Mouse (Mus musculus) CD8-positive naive resting alpha-beta T cell, adult 2 months (primary cell): Measurements from ENCODE around the gene Rasl12.
A peak's percentile ranks its signal among the peaks of the same experiment; 100 is the strongest.

ENCODE experiments used
- DNase-seq, 2 experiments: peaks; one replicate each; pipeline ENCODE4 v3.0.0; 2022; ENCODE audit warnings: low read depth in 2 of 2, low spot score in 2 of 2

The Rasl12 gene

GRCm38 (mm10) chr9:65398279-65398678 lies at the start of gene Rasl12:
TSS of gene Rasl12 (plus strand) at chr9:65398506.
- peak; percentile 5 to 10 for DNase-seq

- DNase-seq = no peak
Observed at GRCm38 (mm10) chr9:65353251-65353650, 45.1 kb upstream of the Rasl12 start.

- DNase-seq = no peak
Observed at GRCm38 (mm10) chr9:65356561-65356960, 41.7 kb upstream of the Rasl12 start.

GRCm38 (mm10) chr9:65356971-65357370 lies 41.3 kb upstream of the Rasl12 start:
- DNase-seq = no peak

- no peak for DNase-seq
Observed at GRCm38 (mm10) chr9:65358956-65359480, 39.3 kb upstream of the Rasl12 start.

- DNase-seq = no peak
Observed at GRCm38 (mm10) chr9:65360641-65361448, 37.5 kb upstream of the Rasl12 start, which contains the start of gene Ubap1l. TSS of gene Ubap1l (plus strand) at chr9:65361041.

- DNase-seq = no peak
Observed at GRCm38 (mm10) chr9:65363684-65364083, 34.6 kb upstream of the Rasl12 start.

GRCm38 (mm10) chr9:65365721-65366120 lies 32.6 kb upstream of the Rasl12 start:
- DNase-seq = no peak

GRCm38 (mm10) chr9:65371756-65372155 lies 26.6 kb upstream of the Rasl12 start:
- no peak for DNase-seq

- DNase-seq = no peak
Observed at GRCm38 (mm10) chr9:65372449-65372848, 25.9 kb upstream of the Rasl12 start.

GRCm38 (mm10) chr9:65374468-65375162 lies 23.7 kb upstream of the Rasl12 start:
- DNase-seq = no peak

- DNase-seq = no peak
Observed at GRCm38 (mm10) chr9:65375163-65375934, 23.0 kb upstream of the Rasl12 start.

GRCm38 (mm10) chr9:65381017-65381590 lies 17.2 kb upstream of the Rasl12 start:
- no peak for DNase-seq

- DNase-seq = no peak
Observed at GRCm38 (mm10) chr9:65382031-65382750, 16.1 kb upstream of the Rasl12 start.

GRCm38 (mm10) chr9:65382751-65383097 lies 15.6 kb upstream of the Rasl12 start:
- DNase-seq = no peak

GRCm38 (mm10) chr9:65384276-65384675 lies 14.0 kb upstream of the Rasl12 start:
- no peak for DNase-seq

- no peak for DNase-seq
Observed at GRCm38 (mm10) chr9:65386373-65387140, 11.7 kb upstream of the Rasl12 start.

GRCm38 (mm10) chr9:65390752-65391612 lies 7.3 kb upstream of the Rasl12 start:
- DNase-seq = no peak

- DNase-seq = no peak
Observed at GRCm38 (mm10) chr9:65391613-65391964, 6.7 kb upstream of the Rasl12 start, which contains the start of gene Kbtbd13. TSS of gene Kbtbd13 (minus strand) at chr9:65391652.
